Mouse (Mus musculus) ES-E14 (cell line): ENCODE measurements around the gene Cdhr2.

ENCODE experiments used
- HCFC1 ChIP-seq: IDR thresholded peaks from 2 replicates; pipeline ENCODE4 v1.6.1; 2012; ENCODE audit warnings: low read length, inconsistent platforms, borderline replicate concordance; ENCODE audit not compliant: insufficient read depth
- MAFK ChIP-seq: IDR thresholded peaks from 2 replicates; pipeline ENCODE4 v1.6.1; 2014; ENCODE audit warnings: mild to moderate bottlenecking, low read depth, low read length, inconsistent platforms; ENCODE audit not compliant: insufficient read depth
- ZC3H11A ChIP-seq: IDR thresholded peaks from 2 replicates; pipeline ENCODE4 v1.6.1; 2012; ENCODE audit warnings: low read depth, mild to moderate bottlenecking, inconsistent platforms, low read length, borderline replicate concordance
- ZNF384 ChIP-seq: IDR thresholded peaks from 2 replicates; pipeline ENCODE4 v1.6.1; 2012; ENCODE audit warnings: low read depth, low read length, inconsistent platforms

- TF ChIP-seq ZNF384 (no peak), ZC3H11A (no peak), MAFK (no peak), HCFC1 (no peak)
Measured at GRCm38 (mm10) chr13:54683301-54683700, 18.0 kb upstream of the Cdhr2 start.
